Mouse (Mus musculus) olfactory bulb, adult 2 months (tissue): Measurements from ENCODE around the gene Tbcel.

Experiments used
- CTCF ChIP-seq: fragments of 200-500 bp; IDR thresholded peaks from 2 replicates; pipeline ENCODE4 v1.5.1; 2012; ENCODE audit warnings: low read depth, mild to moderate bottlenecking, low read length, moderate library complexity; ENCODE audit not compliant: insufficient read depth
- POLR2A ChIP-seq: fragments of 200-500 bp; IDR thresholded peaks from 2 replicates; pipeline ENCODE4 v1.6.1; 2012; ENCODE audit warnings: mild to moderate bottlenecking, low read depth, low read length, moderate library complexity; ENCODE audit not compliant: insufficient read depth

GRCm38 (mm10) chr9:42441234-42441633 is 66.4 kb downstream of the Tbcel start:
- TF ChIP-seq POLR2A (no peak), CTCF (no peak)
